Mouse (Mus musculus): ENCODE data around the gene Zbtb38.
A peak's percentile ranks its signal among the peaks of the same experiment; 100 is the strongest.

The Zbtb38 gene

DNA sequence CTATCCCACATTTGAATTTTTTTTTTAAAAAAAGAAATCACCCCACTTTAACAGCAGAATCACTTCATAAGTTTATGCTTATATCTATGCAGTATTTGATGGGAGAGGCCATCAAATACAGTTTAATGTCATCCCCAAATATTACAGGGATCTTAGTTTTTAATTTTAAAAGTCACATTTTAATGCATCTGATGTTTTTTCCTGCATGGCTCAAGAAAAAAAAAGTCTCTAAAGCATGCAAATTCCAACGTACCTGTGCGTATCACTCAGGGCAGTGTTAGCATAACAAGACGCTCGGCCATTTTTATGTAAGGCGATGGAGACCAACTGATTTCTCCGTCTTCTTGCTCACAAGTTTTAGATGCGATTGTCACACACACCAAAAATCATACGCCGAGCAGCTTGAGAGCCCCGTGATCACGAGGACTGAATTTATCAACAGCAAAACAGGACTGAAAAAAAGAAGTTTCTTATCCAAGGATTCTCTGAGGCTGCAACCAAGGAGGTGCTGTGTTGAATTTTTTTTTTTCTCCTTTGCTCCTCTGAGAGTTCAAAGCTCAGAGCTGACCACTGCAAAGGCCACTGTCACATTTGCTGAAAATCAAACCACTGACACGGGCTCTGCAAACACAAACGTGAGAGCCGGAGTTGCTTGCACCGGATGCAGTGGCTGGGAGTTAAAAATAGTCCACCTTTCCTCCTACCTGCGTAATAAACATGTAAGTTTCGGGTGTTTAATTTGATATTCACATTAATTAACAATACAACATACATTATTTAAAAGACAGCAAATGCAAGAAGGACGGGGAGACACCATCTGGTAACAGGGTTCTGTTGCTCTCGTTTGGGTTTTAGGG is 21.4 kb downstream of the Zbtb38 start:
- DNase-seq (ENCODE audit: low spot score): no peak

DNA sequence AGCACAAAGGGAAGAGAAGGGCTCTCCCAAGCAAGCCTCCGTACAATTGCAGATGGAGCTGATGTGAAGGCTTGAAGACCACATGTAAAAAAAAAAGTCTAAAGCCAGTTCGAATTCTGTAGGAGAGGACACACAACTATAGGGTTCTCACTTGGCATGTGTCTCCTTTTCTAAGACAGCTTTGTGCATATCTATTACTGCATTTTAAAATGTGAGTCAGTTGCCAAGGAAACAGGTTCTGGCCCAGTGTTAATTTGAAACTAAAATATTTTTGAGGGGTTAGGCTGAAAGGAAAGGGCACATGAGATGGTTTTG is 22.4 kb downstream of the Zbtb38 start:
- DNase-seq (ENCODE audit: low spot score): no peak

DNA sequence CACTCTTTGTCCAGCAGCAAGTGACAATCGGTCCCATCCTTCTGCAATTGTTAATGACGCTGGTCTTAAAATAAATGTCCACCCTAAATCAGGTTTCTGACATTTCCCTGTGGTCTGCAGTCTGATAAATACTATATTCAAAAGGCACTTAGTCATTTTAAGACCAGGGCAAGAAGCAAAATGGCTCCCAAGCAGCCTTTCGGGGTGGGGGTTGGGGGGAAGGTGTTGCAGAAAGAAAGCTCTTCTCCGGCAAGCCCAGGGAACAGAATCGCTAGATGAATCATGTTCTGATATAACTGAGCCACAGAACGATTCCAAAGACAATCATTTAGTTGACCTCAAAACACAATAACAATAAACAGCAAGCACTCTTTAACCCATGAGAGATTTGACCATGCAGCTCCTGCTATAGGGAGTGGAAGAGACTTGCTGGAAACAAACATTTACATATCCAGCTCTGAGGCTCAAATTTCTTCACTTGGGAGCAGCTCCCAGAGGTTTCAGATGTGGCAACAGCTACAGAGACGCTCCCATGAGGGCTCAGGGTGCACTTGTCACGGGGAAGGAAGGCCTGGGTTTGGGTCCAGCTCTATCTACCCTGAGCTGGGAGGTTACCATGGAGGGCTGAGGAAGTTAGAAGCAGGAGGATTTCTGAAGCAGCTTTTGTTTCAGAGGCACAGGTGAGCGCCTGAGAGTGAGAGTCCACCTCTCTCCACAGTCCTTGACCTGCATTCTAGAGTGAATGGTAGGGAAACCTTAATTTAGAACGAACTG is 22.9 kb downstream of the Zbtb38 start:
- DNase-seq (ENCODE audit: low spot score): no peak

DNA sequence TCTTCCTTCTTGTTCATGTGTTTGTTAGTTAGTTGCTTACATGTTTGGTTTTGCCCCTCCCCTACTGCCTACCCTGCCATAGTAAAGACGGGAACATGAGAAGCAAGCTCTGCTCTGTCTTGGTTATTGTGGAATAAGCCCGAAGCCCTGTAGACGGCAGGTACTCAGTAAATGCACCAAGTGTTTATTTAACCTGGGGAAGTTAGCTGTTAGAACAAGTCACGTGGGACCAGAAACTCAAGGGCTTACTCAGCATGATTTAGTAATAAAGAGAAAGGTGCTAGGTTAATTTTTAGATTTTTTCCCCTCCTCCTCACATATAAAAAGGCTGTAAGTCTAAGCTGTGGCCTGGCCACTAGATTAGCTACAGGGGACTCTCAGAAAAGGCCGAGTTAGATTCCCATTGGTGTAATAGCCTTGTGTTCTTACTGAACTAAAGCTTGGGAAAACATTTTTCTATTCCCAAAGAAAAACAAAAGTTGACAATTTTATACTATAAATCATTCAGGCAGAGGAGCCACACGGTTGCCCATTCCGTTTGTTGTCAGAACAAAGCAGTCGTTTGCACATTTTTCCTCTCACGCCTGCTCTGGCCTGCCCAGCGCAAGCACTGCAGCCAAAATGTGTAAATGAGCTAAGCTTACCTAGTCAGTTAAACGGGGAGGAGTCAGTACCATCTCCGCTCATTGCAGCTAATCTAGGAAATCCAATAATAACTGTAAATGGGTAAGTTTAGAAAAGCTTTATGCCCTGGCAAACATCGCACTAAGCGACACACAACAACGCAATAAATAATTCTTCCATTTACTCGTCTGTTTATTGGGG is 24.1 kb downstream of the Zbtb38 start:
- no peak for DNase-seq (ENCODE audit: low spot score)

DNA sequence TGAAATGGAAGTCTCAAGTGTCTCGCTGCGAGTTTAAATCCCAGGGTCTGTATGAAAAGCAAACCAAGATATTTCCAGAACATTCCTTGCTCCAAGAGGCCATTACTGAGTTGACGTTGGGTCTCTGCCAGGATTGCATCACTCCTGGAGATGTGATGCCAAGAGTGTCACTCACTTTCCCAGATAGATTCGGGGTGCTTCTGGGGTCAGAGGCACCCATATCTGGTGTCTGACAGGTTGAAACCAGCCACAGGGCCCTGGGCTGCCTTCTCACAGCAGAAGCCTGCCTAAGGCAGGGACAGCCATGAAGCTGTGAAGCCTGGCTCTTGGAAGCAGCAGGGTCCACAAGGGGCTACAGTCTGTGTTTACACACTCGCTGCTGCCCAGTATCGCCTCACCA is 24.9 kb downstream of the Zbtb38 start:
- DNase-seq (ENCODE audit: low spot score): no peak

DNA sequence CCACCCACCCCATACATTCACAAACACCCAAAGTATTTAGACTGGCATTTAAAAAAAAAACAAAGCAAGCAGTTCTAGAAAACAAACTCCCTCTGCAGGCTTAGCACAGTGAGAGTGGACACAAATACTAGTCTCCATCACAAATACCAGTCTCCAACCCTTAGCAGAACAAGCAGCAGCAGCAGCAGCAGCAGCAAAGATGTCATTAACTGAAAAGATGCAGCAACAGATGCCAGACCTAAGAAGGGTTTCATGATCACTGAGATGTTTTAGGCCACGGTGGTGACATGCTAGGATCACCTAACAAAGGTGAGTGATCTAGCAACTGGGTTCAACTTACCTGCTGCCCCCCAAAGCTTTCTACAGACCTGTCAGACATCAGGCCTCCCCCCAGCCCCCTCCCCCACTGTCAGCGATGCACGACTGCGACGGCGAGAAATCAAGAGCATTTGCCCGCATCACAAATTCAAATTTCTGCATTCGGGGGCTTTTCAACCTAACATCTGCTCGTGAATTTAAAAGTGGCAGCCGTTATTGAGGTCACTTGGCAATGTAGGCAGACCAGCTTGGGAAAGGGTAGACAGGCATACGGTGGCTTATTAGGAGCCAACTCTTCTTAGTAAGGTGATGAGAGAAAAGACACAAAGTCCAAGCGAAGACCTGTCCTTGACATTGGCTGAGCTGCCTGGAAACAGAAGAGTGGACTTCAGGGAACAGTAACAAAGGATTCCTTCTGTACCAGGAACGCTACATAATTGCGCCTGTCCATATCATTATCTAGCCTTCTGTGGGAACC is 26.1 kb downstream of the Zbtb38 start:
- DNase-seq (ENCODE audit: low spot score): no peak

DNA sequence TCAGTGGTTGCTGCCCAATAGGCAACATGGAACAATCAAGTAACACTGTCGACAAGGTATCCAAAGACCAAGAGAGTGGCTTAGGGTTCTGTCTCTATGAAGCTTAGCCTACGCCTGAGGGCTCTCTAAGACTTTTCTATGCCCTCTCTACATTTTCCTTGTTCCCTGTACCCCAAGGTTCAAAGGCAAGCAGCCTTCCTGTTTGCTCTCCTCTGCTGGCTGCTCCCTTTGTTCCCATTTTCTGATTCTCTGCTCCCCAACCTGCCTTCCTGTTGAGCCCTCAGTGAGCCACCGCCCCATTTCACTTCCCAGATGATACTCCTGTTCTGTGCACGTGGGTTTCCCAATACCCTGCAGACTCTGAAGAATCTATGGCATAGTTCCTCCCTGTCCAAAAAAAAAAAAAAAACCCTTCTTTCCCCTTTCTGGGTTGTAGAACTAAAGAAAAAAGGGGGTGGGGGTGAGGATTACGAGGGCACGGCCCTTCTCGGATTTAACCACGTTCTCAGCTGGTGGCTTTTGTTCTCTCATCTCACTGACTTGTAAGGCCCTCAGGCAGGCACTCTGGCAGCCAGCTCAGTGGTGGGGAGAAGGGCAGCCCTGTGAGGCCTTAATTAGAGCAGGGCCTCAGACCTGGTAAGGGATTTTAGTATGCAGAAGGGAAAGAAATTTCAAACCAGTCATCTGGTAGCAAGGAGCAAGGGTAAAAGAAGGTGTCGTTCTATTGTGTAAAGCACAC is 26.9 kb downstream of the Zbtb38 start:
- no peak for DNase-seq (ENCODE audit: low spot score)

DNA sequence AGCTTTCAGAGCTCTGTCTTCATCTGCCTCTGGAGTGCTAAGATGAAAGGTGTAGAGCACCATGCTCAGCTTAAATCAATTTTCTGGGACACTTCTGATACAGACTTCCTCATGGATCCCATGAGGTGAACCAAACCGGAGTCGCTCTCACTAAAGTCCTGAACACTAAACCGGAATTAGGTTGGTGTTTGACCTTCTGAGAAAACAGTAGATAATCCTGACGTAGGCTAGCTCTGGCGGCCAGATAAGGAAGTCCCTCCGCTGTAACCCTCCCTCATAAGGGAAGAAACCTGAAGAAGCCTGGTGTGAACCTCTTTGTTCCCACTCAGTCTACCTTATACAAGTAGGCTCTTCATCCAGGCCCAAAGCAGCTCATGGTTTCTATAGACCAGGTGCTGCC is 29.0 kb downstream of the Zbtb38 start:
- no peak for DNase-seq (ENCODE audit: low spot score)

DNA sequence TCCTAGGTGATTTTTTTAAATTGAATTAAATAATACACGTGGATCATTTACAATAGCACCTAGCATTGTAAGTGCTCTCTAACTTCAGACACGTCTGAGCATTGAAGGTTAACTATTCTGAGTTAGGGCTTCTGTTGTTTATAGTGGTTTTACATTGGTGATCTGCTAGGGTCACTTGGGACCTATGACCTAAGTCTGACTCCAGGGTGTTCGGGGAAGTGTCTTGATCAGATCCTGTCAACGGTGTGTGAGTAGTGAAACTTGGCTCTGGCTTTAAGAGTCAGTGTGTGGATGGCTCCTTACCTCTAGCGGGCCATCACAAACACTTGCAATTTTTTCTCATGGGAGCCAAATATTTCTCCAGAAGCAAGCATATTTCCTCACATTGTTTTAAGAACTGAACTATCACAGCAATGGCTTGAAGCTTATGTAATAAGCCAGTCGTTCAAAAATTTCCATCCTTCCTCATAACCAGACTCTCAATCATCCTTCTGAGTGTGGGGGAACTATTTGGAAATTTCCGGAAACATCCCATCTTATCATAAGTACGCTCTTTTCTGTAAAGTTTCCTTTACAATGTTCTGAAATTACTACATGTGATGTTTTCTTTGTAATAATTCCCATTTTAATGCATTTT is 31.4 kb downstream of the Zbtb38 start:
- no peak for DNase-seq (ENCODE audit: low spot score)

DNA sequence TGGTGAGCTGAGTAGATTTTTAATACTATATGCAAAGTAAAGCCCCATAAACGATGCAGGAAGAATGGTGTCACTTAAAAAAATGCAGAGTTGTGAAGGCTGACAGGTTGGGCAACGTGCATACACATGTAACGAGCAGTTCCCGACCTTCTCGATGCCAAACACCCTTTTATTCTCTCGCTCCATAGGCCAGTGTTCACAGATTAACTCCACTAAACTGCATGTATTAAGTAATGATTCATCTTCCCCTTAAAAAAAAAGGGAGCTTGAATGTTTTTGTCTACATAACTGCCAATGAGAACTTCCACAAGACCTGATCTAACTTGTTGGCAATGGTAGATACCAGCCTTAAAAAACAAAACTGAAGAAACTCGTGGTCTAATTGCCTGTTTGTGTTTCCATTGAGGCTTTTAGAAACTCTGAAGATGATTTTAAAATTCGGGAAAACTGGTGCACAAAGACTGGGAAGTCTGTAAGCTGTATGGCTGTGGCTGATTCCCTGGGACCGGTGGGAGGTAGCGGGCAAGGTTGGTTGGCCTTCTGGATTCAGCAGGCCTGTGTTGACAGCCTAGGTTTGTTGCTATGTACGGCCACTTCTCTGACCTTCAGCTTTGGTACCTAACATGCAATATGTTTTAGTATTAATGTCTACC is 32.0 kb downstream of the Zbtb38 start:
- DNase-seq (ENCODE audit: low spot score): no peak

DNA sequence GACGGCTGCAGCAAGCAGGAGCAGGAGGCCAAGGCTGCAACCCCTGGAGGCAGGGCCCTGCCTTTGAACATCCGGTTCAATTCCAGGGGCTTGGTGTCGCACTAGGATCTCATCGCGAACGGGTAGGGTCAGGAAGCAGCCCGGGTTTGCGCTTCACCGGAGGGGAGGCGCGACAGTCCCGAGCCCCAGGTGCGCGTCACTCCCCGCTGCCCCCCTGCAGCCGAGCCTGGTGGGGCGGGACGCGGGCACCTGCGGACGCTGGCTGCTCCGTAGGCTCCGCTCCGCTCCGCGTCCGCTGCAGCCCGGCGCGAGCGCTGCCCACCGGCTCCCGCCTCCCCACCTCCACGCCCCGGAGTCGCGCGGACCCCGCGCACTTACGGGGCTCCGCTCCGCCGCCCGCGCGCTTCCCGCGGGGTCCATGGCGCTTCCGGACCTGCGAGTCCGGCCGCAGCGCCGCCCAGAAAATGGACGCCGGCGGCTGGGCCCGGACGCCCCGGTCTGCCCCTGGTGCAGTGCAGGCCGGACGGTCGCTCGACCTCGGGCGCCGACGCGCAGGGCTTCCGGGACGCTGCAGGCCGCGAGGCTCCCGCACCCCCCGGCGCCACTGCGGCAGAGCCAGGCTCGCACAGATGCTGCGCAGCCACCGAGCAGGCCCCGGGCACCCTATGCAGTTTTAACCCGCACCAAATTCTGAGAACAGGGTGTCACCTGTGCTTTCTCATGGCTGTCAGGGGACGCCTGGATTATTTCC is 33.0 kb downstream of the Zbtb38 start:
- peak; percentile 65 for DNase-seq (ENCODE audit: low spot score)

DNA sequence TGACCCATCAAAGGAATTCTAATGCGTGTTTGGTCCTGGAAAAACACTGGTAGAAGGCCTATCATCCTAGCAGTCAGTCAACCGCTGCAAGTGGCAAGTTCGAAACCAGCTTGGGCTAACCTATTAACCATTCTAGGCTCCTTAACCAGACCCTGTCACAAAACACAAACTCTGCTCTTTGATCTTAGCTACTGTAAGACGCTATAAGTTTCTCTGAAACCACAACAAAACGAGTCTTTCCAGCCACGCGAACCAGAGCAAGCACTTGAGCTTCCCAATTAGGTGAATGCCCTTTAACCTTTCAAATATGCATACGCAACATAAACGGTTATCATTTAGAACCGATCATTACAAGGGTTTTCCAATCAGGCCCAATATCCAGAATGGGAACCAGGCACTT is 33.7 kb downstream of the Zbtb38 start:
- no peak for DNase-seq (ENCODE audit: low spot score)

DNA sequence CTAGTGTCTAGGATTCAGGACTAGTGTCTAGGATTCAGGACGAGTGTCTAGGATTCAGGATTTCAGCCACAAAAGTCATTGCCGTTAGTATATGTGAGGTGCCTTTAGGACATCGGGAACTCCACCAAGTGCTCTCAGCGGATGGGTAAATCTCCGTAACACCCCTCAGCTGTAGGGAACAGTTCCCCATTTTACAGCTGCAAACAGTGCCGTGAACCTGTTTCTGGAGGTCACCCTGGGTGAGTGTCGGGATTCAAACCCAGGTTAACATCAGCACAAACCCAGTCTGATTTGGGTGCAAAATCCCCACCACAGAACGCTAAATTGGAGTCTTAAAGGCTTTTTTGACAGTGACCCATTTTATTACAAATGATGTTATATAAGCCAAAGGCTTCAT is 34.2 kb downstream of the Zbtb38 start:
- no peak for DNase-seq (ENCODE audit: low spot score)

DNA sequence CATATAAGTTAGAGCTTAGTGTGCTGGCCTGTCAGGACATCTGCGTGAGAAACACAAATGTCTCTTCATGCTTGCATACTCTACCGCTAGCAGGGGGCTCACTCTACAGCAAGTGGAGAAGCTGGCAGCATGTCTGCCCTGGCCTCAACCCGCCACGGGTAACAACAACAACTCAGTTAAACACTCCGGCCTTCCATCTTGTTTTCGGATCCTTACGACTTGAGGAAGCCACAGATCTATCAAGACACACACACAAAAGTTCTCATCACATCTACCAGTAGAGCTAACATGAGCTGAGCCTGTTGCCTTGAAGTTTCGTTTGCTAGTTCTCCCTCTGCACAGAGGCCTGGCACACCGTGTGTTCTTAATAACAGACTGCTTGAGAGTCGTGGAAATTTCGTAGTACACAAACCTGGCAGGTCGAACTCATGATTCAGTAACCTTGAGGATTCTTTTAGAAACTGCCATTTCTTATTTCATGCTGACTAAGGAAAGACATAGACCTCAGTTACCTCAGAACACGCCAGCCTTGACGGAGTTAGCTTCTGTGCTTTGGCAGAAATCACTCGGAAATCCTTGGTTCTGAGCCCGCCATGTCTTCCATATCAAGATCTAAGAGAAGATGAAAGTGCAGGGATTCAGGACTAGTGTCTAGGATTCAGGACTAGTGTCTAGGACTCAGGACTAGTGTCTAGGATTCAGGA is 34.8 kb downstream of the Zbtb38 start:
- no peak for DNase-seq (ENCODE audit: low spot score)

DNA sequence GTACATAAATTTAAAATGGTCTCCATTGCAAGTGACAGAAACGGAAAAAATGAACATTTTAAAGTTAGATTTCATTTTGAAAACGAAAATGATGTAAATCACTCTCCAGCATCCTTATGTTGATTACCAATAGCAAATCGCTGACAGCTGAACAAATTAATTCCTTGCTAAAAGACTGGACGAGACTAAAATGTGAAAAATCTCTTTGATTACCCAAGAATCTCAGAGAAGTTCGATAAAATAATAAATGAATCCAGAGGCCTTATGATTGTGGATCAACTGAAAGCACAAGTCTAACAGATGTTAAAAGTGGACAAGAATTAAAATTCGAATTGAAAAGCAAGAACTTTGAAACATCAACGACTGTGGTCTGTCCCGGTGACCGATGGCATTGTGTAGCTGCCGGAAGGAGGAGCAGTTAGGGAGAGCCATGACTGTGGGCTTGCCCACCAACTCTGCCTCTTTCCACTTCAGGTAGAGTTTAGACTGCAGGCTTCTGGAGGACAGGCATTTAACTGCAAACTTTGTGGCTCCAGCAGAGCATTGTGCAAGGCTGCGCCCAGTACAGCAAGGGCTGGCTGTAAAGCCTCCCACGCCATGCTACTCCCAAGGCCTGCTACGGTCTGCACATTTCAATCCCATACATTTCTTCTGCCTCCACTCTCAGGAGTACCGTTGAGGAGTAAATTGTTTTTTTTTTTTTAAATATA is 35.7 kb downstream of the Zbtb38 start:
- DNase-seq (ENCODE audit: low spot score): no peak

DNA sequence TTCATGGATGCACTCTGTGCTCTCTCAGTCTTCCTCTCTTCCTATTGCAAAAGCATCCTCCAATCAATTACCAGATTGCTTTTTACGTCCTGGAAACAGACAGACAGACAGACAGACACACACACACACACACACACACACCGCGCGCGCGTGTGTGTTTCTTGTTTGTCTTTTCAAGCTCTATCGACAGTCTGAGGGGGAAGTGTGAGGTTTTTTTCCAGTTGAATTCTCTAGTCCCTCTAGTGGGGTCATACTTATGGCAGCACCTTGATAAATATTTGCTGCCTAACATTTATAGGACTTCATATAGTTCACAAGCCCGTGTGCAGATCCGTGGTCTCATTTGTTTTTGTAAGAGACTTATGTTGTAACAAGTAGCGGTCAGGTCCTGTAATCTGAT is 36.5 kb downstream of the Zbtb38 start:
- DNase-seq (ENCODE audit: low spot score): no peak

DNA sequence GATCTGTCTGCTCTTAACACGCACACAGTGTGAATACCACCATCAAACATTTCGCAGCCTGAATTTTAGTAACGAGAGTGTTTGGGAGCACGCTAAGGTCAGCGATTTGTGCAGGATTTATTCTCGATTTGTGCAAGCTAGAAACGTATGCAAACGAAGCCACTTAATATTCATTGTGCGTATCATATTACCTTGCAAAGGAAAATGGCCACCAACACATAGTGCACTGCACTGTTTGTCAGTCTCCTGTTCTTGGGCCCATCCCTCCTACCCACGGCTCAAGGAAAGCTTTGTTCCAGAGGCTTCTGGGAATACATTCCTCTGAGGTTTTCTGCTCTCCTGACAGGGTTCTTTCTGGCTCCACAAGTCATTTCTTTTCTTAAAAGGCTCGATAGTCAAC is 37.5 kb downstream of the Zbtb38 start:
- DNase-seq (ENCODE audit: low spot score): no peak

Measured in urinary bladder, postnatal 25 days (tissue).